ENCODE assay signal across 8 mouse cellular contexts in the genomic region with DNA sequence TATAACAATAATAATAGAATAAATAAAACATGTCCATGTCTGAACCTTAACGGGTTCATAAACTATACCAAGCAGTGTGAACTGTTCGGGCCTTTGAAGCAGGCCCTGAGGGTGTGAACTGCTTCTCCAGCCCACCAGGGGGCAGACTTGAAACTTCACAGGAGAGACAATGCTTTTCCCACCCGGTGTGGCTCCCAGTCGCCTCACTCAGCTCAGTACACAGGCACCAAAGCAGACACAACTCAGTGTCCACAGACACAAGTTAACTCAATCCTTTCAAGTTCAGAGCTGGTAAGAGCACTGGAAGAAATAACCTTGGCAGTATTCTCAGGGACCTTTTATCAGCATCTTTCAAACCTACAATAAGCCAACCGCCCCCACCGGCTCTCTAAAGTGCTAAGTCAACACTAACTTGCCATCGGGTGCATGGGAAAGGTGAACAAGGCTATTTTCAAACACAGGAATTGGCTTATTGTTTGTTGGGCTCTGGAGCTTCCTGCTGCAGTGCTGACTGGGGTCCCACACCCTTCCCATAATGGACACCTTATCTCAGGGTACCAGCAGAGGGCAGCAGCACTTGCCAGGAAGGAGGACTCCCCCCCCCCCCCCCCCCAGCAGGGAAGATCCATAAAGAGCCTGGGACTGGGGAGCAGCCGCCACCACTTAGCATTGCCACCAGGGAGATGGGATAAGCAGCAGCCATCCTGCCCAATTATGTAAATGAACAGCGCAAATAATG. TPM values are rescaled to one million over a fixed set of nuclear protein-coding genes. Genes with fewer than 3 reads are reported as not detected.
A peak's percentile ranks its signal among the peaks of the same experiment; 100 is the strongest.
DNase-seq lines count a peak whose midpoint lies in the region; ATAC-seq and TF ChIP-seq lines count a peak whose summit lies in the region.

No protein-coding gene starts in this region.

- H3K36me3 ChIP-seq in heart, embryonic 13.5 days: no peaks in the 10 kb centered on the region; the same call in 1 of the 2 replicates
- H3K36me3 ChIP-seq in kidney, postnatal 0 days (ENCODE audit: insufficient read depth, low read length): no peaks in the 10 kb centered on the region
- H3K36me3 ChIP-seq in liver, embryonic 11.5 days (ENCODE audit: control insufficient read depth, insufficient read depth, low read length): peaks cover 5% of the 10 kb centered on the region; the same call in 1 of the 2 replicates
- H3K36me3 ChIP-seq in stomach, embryonic 16.5 days (ENCODE audit: control insufficient read depth, insufficient read depth, low read length): no peaks in the 10 kb centered on the region

- TF ChIP-seq CTCF in bone marrow, adult 2 months (IDR thresholded peaks at IDR 0.05; ENCODE audit: control insufficient read depth, insufficient read depth, low read length): peak; percentile 91
- TF ChIP-seq CTCF in kidney, postnatal 0 days (IDR thresholded peaks at IDR 0.05; ENCODE audit: low read depth): peak; percentile 78

- DNase-seq in CD4-positive, CD25-positive, alpha-beta regulatory T cell, adult 2 months (ENCODE audit: low read depth, low spot score): peak; percentile 87
- peak; percentile 86 for DNase-seq in kidney, postnatal 0 days (ENCODE audit: low spot score)
- DNase-seq in liver, embryonic 11.5 days (ENCODE audit: low spot score): peak; percentile 66
- peak; percentile 64 to 75 for DNase-seq in natural killer cell, adult 2 months (ENCODE audit: low spot score in 2 of 2)

- H3K27me3 ChIP-seq in heart, embryonic 13.5 days (replicated peaks): peaks cover 93% of the 10 kb centered on the region
- no peaks in the 10 kb centered on the region for H3K27me3 ChIP-seq in kidney, postnatal 0 days (ENCODE audit: insufficient read depth, low read length)
- H3K27me3 ChIP-seq in liver, embryonic 11.5 days (replicated peaks; ENCODE audit: control insufficient read depth, insufficient read depth, low read length): no peaks in the 10 kb centered on the region
- no peaks in the 10 kb centered on the region for H3K27me3 ChIP-seq in stomach, embryonic 16.5 days (ENCODE audit: control insufficient read depth, insufficient read depth, low read length)

- peaks cover 4% of the 10 kb centered on the region; the same call in 1 of the 2 replicates for H3K4me1 ChIP-seq in bone marrow, adult 2 months (ENCODE audit: control insufficient read depth, insufficient read depth, low read length)
- H3K4me1 ChIP-seq in heart, embryonic 13.5 days: peaks cover 26% of the 10 kb centered on the region
- H3K4me1 ChIP-seq in kidney, postnatal 0 days (replicated peaks; ENCODE audit: insufficient read depth, low read length): no peaks in the 10 kb centered on the region
- H3K4me1 ChIP-seq in liver, embryonic 11.5 days (replicated peaks; ENCODE audit: control insufficient read depth, insufficient read depth, low read length): peaks cover 45% of the 10 kb centered on the region
- H3K4me1 ChIP-seq in stomach, embryonic 16.5 days (ENCODE audit: control insufficient read depth, insufficient read depth, low read length): peaks cover 11% of the 10 kb centered on the region; the same call in 1 of the 2 replicates

- no peak for TF ChIP-seq POLR2A in bone marrow, adult 2 months (IDR thresholded peaks at IDR 0.05; ENCODE audit: borderline replicate concordance, control insufficient read depth, low read depth, low read length)

- ATAC-seq in erythroblast, adult 5-6 weeks (replicated peaks; ENCODE audit: low FRiP score, poor library complexity, severe bottlenecking): 0 out of 2 replicates have a peak, but pooled peaks have one; percentile 34
- peak; percentile 38; the same call in 1 of the 2 replicates for ATAC-seq in heart, embryonic 13.5 days (ENCODE audit: extremely low read depth, insufficient number of reproducible peaks, low FRiP score, low TSS enrichment)
- ATAC-seq in kidney, postnatal 0 days (replicated peaks; ENCODE audit: low FRiP score, low read depth): peak; percentile 76
- peak; percentile 64 for ATAC-seq in liver, embryonic 11.5 days (replicated peaks; ENCODE audit: low FRiP score)
- peak; percentile 81; the same call in 1 of the 2 replicates for ATAC-seq in stomach, embryonic 16.5 days (ENCODE audit: insufficient read depth, low FRiP score)

- H3K27ac ChIP-seq in bone marrow, adult 2 months (ENCODE audit: control insufficient read depth, insufficient read depth, low read depth, low read length, poor library complexity): no peak overlapping the region
- H3K27ac ChIP-seq in heart, embryonic 13.5 days (replicated peaks): peak overlapping the region; percentile 45; the same call in 1 of the 2 replicates
- H3K27ac ChIP-seq in kidney, postnatal 0 days: peak overlapping the region; percentile 61
- 0 out of 2 replicates have a peak overlapping the region, but pooled peaks have one; percentile 20 for H3K27ac ChIP-seq in liver, embryonic 11.5 days (ENCODE audit: low read depth, low read length)
- no peak overlapping the region for H3K27ac ChIP-seq in stomach, embryonic 16.5 days (ENCODE audit: low read length)

- 32% methylated on average over 9 of the region's 9 CpGs for WGBS in bone marrow, adult 2 months
- 34% methylated on average over 9 of the region's 9 CpGs for WGBS in heart, embryonic 13.5 days
- WGBS in kidney, postnatal 0 days: 31% methylated on average over 9 of the region's 9 CpGs
- WGBS in liver, embryonic 11.5 days: 42% methylated on average over 9 of the region's 9 CpGs
- 31% methylated on average over 9 of the region's 9 CpGs for WGBS in stomach, embryonic 16.5 days

- H3K9me3 ChIP-seq in heart, embryonic 13.5 days: no peaks in the 10 kb centered on the region
- no peaks in the 10 kb centered on the region for H3K9me3 ChIP-seq in kidney, postnatal 0 days (replicated peaks; ENCODE audit: low read length)
- H3K9me3 ChIP-seq in liver, embryonic 11.5 days (ENCODE audit: control insufficient read depth, low read length): no peaks in the 10 kb centered on the region
- H3K9me3 ChIP-seq in stomach, embryonic 16.5 days (replicated peaks; ENCODE audit: control insufficient read depth, low read length): no peaks in the 10 kb centered on the region

- H3K4me3 ChIP-seq in bone marrow, adult 2 months (replicated peaks; ENCODE audit: control insufficient read depth, low read depth, low read length): no peak overlapping the region
- H3K4me3 ChIP-seq in heart, embryonic 13.5 days: peak overlapping the region; percentile 18; the same call in 1 of the 2 replicates
- no peak overlapping the region for H3K4me3 ChIP-seq in kidney, postnatal 0 days (replicated peaks; ENCODE audit: low read depth, low read length)
- no peak overlapping the region for H3K4me3 ChIP-seq in liver, embryonic 11.5 days (ENCODE audit: low read depth, low read length)
- H3K4me3 ChIP-seq in stomach, embryonic 16.5 days (replicated peaks; ENCODE audit: low read length): no peak overlapping the region

- peak overlapping the region; percentile 54; the same call in 1 of the 2 replicates for H3K9ac ChIP-seq in heart, embryonic 13.5 days
- H3K9ac ChIP-seq in kidney, postnatal 0 days (ENCODE audit: low read depth, low read length): no peak overlapping the region
- no peak overlapping the region for H3K9ac ChIP-seq in liver, embryonic 11.5 days (ENCODE audit: low read depth, low read length)
- H3K9ac ChIP-seq in stomach, embryonic 16.5 days (ENCODE audit: low read length): no peak overlapping the region

- peak overlapping the region; percentile 52 for H3K4me2 ChIP-seq in heart, embryonic 13.5 days
- H3K4me2 ChIP-seq in kidney, postnatal 0 days (ENCODE audit: low read length): no peak overlapping the region
- H3K4me2 ChIP-seq in liver, embryonic 11.5 days: no peak overlapping the region
- no peak overlapping the region for H3K4me2 ChIP-seq in stomach, embryonic 16.5 days (ENCODE audit: low read depth, low read length)

RNA-seq across cellular contexts. Expression of a gene that starts 44.4 kb away (rescaled TPM):
- 1.4 TPM in 1 of 2 replicates, not detected in the other for polyA plus RNA-seq in bone marrow, adult 2 months (2011; ENCODE audit: insufficient read depth, insufficient read length, low replicate concordance, missing spikeins)
- total RNA-seq in erythroblast, adult 5-6 weeks (2015; ENCODE audit: low replicate concordance): not detected in 2 replicates
- not detected in 2 replicates for total RNA-seq in erythroblast, adult 5-6 weeks (2017; ENCODE audit: low replicate concordance)
- polyA plus RNA-seq in heart, embryonic 13.5 days (2015; fragmentation: Nextera tagmentation; extraction: Ambion mirVana): 5.9 and 6.0 TPM in 2 replicates
- 0.36 and 0.57 TPM in 2 replicates for polyA plus RNA-seq in kidney, postnatal 0 days (2015; fragmentation: Nextera tagmentation; extraction: Ambion mirVana)
- polyA plus RNA-seq in liver, embryonic 11.5 days (2014; fragmentation: Nextera tagmentation; extraction: Ambion mirVana): 0.10 and 0.17 TPM in 2 replicates
- polyA plus RNA-seq in stomach, embryonic 16.5 days (2015; fragmentation: Nextera tagmentation; extraction: Ambion mirVana): 0.85 and 0.97 TPM in 2 replicates

Comparison
In these comparisons a context has a peak if more than half of its experiments do, and no peak if none do; other contexts are left out.
1. H3K27ac ChIP-seq: peak in heart, embryonic 13.5 days (single experiment), kidney, postnatal 0 days (single experiment) and liver, embryonic 11.5 days (single experiment); none in bone marrow, adult 2 months (single experiment) and stomach, embryonic 16.5 days (single experiment).
2. Peak in every context shown above with its lines, with median percentiles within 50 percentile points of each other: DNase-seq and ATAC-seq.